Mouse (Mus musculus): ENCODE data around the gene Ahcyl2.
"Not testable (repeated sequence)": the region's sequence is repeated elsewhere in the genome, so short reads cannot be mapped to it uniquely, and the experiment has no call there.

Ahcyl2 gene

DNA sequence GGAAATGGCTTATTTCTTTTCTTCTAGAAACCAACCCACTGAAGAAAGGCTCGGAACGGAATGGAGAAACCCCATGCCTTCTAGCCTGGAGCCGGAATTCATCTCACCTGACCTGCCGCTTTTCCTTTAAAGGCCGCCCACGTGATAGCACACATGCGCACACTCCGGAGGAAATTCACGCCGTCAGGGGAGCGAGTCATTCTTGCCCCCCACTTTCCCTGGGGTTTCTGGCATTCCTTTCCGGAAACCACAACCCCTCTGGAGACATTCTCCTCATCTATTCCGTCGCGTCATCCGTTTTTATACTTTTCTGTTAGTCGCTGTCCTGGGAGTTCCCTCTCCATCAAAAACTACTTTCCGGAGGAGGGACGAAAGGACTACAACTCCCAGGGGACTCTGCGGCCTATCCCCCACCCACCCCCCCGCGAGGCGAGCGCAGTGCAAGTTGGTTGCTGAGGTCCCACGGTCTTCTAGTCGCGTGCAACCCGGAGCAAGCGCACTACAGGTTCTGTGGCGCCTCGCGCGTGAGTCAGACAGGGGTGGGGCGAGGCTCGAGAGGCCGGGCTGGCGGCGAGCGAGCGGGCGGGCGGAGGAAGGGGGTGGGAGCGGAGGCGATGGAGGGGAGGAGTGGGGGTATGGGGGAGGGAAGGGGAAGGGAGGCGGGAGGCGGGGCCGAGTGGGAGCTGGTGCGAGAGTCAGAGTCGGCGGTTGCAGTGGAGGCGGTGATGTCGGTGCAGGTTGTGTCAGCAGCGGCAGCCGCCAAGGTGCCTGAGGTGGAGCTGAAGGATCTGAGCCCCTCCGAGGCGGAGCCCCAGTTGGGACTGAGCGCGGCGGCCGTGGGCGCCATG is at the start of gene Ahcyl2:
Gene Ahcyl2, plus strand, starts transcription at position 199 of the 848 bp plus-strand sequence.
- DNase-seq: peak; percentile 96

DNA sequence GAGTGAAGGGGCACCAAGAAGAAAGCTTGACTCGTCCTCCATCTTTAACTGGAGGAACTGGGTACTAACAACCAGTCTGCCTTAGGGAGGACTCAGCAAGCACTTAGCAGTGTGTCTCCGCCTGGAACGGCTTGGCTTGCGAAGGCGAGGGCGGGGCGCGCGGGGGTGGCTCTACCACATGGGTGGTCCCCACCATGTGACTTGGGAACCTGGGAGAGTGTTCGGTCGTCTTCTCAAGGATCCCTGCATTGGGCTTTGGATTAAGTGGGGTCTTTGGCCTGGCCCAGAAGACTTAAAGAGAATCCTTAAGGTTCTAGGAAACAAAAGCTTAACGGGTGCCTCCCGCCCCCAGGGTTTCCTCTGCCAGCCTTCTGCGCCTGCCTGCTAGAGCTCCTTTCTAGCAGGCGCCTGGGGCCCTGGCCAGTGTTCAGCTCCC is 48.9 kb upstream of the Ahcyl2 start:
- DNase-seq: peak; percentile 80

DNA sequence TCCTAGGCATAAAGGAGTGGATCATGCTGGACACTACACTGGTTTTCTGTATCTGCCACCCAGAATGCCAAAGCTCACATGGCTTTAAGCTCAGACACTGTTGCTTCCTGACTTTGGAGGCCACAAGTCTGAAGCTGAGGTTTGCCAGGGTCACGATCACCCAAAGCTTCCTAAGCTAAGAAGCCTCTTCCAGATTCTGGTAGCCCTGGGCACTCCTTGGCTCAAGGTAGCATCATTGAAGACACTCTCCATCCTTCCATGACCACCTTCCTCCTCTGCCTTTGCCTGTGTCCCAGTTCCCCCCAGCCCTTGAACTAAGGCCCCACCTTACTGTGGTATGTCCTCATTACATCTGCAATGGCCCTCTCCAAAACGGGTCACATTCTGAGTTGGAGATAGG is 45.9 kb upstream of the Ahcyl2 start:
- DNase-seq: no peak

DNA sequence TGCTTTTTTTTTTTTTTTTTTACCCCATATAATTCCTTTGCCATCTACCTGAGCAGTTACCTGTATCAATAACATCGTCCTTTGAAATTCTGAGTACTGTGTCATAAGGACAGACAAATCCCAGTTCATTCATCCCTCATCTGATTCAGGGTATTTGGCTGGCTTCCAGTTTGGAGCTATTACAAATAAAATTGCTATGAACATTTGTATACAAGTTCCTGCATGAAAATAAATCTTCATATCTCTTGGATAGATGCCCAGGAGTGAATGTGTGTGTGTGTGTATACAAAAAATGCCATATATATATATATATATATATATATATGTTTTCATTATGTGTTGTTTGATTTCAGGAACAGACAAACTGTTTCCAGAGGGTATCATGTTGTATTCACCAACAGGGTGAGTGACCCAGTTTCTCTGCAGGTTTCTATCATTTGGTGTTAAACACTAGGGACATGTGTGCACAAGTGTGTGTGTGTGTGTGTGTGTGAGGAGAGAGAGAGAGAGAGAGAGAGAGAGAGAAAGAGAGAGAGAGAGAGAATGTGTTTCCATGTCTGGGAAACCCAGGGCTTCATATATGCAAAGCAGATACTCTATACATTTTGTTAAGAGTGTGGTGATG is 41.1 kb upstream of the Ahcyl2 start:
- DNase-seq: no peak

DNA sequence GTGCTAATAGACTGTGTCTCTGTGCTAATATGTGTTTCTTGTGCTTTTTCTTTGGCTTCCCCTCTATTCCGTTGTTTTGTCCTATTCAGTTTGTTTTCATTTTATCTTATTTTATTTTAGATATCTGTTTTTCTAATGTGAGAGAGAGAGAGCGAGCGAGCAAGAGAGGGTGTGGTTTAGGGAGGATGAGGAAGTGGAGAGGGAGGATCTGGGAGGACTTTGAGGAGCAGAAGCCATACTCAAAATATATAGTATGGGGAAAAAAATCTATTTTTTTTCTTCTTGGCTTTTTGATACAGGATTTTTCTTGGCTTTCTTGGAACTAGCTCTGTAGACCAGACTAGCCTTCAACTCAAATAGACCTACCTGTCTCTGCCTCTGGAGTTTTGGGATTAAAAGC is 39.8 kb upstream of the Ahcyl2 start:
- DNase-seq: no peak

DNA sequence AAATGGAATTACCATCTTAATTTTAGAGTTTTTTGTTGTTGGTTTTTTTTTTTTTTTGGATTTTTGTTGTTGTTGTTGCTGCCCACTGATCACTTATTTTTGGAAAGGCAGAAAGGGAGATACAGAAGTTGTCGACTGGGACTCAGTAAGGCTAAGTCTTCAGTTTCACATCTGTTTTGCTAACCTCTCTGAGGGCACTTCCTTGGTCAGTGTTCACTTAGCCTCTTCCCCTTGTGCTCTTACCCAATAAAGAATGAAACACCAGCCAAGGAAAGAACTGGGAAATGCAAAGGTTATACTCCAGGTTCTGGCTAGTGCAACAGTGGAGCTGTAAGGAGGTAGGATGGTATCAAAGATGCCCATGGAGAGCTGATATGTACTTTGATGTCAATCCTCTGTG is 38.3 kb upstream of the Ahcyl2 start:
- DNase-seq: no peak

DNA sequence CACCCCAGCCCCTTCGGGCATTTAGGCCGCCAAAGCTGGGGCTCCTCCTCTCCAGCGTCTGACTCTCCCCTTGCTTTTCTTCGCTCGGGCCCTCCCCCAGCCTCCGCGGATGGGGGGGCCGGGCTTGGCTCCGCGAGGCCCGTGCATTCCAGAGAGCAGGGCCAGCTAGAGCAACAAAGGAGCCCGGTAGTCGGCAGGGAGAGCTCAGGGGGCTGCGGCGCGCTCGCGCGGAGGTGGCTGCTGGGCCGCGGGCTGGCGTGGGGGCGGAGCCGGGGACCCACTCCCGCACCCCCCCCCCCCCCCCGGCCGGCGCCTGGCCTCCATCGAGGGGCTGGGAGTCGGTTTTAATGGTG is 32.5 kb upstream of the Ahcyl2 start, which contains the start of gene Smo:
Gene Smo, plus strand, starts transcription at position 168 of the 353 bp plus-strand sequence.
- peak; percentile 94 for DNase-seq

DNA sequence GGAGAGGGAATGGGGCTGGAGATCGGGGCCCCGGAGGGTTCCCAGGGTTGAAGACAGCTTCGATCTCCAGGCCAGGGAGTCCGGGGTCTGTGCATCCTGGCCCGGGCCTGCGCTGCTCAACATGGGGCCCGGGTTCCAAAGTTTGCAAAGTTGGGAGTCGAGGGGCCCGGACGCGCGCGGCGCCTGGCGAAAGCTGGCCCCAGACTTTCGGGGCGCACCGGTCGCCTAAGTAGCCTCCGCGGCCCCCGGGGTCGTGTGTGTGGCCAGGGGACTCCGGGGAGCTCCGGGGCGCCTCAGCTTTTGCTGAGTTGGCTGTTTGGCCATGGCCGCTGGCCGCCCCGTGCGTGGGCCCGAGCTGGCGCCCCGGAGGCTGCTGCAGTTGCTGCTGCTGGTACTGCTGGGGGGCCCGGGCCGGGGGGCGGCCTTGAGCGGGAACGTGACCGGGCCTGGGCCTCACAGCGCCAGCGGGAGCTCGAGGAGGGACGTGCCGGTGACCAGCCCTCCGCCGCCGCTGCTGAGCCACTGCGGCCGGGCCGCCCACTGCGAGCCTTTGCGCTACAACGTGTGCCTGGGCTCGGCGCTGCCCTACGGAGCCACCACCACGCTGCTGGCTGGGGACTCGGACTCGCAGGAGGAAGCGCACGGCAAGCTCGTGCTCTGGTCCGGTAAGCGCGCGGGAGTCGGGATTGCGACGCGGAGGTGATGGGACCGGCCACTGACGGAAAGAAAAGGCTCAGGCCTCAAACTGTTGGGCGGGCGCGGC is 31.9 kb upstream of the Ahcyl2 start:
- DNase-seq: peak; percentile 79

DNA sequence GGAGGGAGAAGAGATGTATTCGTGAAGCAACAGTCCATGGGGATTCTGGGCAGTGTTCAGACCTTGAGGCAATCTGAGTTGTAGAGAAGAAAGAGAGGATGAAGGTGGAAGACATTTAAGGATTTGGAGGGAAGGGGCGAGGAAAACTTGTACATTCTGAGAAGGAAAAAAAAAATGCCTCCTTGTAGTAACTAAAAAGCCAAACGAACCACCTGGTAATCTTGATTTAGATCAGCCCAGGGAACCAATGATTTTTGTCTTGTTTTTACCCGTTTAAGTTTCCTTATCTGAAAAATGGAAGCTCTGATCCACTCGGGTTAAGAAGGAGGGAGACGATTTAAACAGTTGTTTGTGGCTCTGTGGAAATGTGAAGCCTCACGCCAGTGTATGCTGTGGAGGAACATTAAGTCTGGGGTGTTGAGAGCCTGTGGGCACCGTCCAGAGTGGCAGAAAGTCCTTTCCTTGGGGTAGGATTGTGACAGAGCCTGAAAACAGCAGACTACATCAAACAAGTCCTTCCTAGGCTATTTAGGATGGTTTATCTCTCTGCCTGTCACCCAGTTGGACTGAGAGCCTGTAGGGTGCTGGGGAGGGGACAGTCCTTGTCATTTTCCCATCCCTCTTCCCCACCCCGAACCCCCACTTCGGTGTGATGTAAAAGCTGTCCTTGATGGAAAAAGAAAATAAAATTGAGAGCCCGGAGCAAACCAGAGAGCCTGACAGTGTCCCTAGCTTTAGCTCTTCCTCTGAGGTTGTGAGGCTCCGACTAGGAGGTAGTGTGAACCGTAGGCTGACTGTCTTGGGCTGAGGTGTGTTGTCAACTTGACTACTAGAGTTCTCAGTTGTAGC is 31.0 kb upstream of the Ahcyl2 start:
- no peak for DNase-seq

DNA sequence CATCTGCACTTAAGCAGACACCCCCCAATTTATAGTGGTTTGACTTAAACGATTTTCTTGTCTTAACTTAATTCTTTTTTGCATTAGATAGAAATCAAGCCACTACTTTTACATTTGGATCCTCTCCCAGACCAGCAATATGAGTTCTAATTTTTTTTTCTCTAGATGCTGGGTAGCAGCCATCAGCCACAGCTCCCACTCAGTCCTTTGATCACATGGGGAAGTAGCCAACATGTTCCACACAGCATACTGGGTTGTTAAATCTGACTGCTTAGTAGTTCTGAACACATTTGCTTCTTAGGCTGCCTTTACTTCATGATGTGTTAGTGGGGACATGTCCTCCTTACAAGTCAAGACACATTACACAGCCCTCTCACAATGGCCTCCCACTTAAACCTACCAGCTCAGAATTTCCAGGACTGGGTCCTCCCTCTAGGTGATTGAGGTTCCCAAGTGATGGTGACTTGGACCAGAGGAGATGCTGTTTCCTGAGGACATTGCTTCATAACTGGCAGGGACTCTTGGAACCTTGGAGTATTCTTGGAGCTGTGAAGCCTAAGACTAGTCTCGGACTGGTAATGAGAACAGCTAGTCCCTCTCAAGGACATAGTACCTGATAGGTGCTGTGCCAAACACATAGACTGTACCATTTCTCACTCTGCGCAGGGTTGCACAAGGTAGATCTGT is 16.2 kb upstream of the Ahcyl2 start:
- DNase-seq: no peak

DNA sequence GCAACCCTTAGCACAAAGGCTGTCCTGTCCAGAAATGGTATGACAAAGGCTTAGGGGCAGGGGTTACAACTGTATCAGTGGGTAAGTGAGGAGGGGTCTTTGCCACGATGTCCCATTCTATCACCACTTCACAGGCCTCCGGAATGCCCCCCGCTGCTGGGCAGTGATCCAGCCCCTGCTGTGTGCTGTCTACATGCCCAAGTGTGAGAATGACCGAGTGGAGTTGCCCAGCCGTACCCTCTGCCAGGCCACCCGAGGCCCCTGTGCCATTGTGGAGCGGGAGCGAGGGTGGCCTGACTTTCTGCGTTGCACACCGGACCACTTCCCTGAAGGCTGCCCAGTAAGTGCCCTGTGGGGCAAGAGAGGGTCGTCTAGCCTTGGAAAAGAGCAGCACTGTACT is 14.5 kb upstream of the Ahcyl2 start:
- no peak for DNase-seq

DNA sequence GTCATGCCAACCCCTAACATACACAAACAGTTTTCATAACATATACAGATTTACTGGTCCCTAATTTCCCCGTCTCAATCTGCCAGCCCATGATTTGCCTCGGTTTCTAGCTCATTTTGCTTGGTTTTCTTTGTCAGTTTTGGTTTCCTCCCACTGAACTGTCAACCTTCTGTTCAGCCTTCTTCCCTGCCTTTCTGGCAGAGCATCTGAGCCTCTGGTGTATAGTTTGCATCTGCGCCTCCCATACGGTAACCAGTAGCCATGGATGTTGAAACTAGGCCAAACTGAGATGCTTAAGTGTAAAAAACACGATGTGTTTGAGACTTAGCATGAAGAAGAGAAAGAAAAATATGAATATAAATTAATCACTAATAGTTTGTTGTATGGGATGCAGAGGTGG is 11.8 kb upstream of the Ahcyl2 start:
- DNase-seq: no peak

DNA sequence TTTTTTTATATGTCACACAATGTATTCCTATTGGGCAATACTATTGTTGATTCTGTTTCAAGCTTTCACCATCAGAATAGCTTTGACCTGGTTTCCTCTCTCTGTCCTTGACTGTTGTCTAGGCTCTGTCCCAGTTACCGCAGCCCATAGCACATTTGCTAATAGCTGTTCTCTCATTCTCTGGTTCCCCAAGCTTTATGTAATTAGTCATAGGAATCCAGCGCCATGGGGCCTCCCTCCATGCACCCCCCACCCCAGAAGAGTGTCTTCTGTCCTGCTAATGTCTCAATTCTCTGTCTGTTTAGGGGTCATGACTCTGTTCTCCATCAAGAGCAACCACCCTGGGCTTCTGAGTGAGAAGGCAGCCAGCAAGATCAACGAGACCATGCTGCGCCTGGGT is 11.3 kb upstream of the Ahcyl2 start:
- no peak for DNase-seq

DNA sequence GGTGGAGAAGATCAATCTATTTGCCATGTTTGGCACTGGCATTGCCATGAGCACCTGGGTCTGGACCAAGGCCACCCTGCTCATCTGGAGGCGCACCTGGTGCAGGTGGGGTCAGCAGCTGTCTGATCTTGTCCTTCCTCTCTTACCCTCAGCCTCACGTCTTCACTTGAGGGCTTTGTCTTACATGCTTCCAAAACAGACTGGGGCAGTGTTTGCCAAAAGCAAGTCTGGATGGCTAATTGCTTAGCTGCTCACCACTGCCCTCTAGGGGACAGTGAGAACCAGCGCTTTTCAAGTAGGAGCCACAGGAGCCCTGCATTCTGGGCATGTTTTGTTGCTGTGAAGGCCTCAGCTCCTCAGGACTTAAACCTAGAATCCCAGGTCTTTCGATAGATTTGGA is 9.4 kb upstream of the Ahcyl2 start:
- DNase-seq: peak; percentile 86

DNA sequence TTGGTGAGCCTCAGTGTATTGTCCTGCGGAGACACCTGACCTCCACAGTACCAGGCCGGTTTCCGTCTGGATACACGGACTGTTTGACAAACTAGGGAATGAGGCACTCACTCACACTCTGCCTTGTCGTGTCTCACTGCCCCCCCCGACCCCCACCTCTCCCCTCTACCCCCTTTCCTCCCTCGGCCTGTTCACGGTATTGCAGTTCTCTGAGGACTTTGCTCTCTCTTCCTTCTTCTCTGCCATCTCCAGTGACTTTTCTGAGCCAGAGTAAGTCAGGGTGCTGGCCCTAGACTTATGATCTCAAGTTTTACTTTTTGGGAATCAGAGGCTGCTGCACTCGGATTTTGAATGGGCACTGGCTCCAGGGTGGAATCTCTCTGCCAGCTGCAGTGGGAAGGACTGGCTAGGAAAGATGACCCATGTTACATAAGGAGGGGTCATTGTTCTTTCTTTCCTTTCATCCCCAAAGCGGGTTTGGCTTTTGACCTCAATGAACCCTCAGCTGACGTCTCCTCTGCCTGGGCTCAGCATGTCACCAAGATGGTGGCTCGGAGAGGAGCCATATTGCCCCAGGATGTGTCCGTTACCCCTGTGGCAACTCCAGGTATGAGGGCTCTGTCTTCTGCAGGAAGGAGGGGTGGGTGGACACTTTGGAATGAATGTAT is 8.7 kb upstream of the Ahcyl2 start:
- no peak for DNase-seq

DNA sequence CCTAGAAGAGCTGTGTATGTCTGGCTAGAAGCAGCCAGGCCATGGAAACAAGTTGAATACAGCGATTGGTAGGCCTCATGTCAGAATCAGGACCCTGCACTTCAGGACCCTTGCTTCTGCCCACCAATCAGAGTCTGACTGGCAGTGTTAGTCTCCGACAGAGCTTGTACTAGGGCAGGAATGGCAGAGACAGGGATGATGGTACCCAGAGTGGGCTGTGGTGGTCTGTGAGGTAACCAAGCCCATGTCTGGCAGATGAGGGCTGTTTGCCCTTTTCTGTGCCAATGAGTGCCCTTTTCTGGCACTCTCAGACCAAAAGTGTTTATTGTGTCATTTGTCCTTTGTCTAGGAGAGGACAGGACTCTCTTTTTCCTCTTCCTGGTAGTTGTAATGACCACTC is 7.4 kb upstream of the Ahcyl2 start:
- DNase-seq: not testable (repeated sequence)

DNA sequence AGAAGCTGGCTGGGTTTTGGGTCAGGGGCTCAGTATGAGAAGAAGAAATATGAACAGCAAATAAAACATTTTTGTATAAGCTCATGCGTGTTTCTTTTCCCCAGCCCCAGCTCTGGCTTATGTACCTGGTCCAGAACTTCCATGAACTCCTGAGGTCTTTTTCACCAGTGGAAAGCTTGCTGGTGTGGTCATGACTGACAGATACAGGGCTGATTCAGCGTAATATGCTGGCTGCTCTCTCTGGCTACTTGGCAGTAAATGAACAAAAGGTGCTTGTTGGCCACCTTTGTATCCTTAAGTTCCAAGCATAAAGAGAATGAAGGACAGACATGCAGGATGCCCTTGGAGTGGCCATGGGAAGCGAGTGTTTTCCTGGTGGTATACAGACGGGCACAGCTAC is 6.5 kb upstream of the Ahcyl2 start:
- DNase-seq: no peak

DNA sequence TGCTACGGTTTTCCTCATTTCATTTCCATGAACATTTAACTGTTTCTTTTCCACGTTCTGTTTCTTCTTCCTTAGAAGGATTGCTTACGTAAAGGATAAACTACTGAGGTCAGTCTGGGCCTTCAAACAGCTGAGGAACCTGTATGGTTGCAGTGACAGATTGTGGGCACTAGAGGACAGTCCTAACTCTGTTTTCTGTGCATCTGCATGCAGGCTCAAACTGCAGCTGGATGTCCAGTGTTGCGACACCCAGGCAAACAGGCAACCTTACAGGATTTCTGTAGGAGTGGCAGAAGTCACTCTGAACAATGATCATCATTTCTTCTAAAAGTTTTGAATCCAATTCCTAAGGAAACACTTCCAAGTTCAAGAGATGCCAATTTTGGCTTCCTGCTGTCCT is 5.3 kb upstream of the Ahcyl2 start:
- peak; percentile 62 for DNase-seq

DNA sequence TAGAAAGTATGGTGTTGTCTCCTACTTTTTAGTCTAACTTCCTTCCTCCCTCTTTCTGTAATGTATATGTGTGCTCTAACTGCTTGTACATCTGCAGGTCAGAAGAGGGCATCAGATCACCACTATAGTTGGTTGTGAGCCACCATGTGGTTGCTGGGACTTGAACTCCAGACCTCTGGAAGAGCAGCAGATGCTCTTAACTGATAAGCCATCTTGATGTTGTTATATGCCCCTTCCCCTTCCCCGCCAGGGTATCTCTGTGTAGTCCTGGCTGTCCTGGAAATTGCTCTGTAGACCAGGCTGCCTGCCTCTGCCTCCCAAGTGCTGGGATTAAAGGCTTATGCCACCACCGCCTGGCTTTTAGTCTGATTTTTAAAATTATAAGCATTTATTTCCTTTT is 937 bp upstream of the Ahcyl2 start:
- no peak for DNase-seq

DNA sequence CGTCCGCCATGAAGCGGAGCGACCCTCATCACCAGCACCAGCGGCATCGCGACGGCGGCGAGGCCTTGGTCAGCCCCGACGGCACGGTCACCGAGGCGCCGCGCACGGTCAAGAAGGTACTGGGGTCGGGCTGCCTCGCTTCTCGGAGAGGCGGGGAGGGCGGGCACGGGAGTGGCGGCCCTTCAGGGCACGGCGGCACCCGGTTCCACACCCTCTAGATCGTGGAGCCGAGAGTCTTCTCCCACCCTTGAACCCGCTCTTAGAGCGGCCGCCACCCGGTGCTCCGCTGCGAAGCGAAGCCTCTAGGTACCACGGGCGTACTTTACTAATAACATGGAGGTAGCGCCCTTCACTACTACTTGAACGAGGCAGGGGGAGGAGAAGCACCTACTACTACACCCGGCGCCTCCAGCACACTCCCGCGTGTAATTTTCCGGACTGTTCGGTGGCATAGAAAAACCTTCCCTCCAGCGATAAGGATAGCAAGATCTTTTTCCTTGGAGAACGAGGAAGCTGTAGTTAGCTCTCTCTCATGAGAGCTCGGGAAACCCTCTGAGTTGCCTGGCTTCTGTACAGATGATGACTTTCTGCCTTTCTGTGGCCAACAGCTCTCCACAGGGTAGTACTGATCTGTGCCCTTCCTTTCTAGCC is 1.1 kb downstream of the Ahcyl2 start:
- DNase-seq: peak; percentile 71

DNA sequence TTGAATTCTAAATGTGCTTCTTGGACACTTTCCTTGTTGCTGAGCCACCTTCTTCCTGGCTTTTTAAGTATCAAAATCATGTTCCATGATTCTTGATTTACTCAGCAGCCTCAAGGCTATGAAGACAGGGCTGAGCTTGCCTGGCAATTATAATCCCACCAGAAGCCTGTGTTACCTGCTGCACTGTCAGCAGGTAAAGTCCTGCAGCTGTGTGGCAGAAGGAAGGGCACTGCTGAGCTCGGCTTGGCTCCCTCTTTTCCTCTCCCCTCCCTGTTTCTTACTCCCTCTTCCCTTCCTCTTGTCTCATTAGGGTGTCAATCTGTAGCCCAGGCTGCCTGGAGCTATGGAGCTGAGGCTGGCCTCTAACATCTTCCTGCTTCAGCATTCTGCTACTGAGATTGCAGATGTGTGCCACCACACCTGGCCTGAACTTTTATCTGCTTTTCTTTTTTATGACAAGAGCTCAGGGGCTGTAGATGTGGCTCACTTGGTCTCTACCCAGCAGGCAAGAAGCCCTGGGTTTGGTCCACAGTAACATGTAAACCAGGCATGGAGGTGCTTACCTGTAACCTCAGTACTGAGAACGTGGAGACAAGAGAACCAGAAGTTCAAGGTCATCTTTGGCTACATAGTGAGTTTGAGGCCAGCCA is 3.0 kb downstream of the Ahcyl2 start:
- no peak for DNase-seq

All from embryo, embryonic 11 days (tissue).